Mouse (Mus musculus) forebrain, postnatal 0 days (tissue): ENCODE results near the gene Myh9. TPM values are rescaled to one million over a fixed set of nuclear protein-coding genes. Genes with fewer than 3 reads are reported as not detected.

Source experiments
- ATAC-seq: fragments of 200-750 bp; cut with Nextera tagmentation; 2 replicates; pipeline ENCODE4 v1.8.0; 2017; ENCODE audit warnings: mild to moderate bottlenecking, moderate library complexity
- DNase-seq: peaks from one replicate; pipeline ENCODE4 v3.0.0-alpha.2; 2015
- H3K27ac ChIP-seq: fragments of 300-500 bp; sonication (generic); 2 replicates; pipeline ENCODE4 v1.5.1; 2014; ENCODE audit warnings: low read depth, mild to moderate bottlenecking, antibody characterized with exemption, low read length, moderate library complexity, mixed read lengths
- H3K27me3 ChIP-seq: fragments of 300-500 bp; sonication (generic); 2 replicates; pipeline ENCODE4 v1.6.1; 2014; ENCODE audit warnings: mild to moderate bottlenecking, low read length, mixed read lengths; ENCODE audit not compliant: insufficient read depth
- H3K36me3 ChIP-seq: fragments of 300-500 bp; sonication (generic); 2 replicates; pipeline ENCODE4 v1.6.1; 2014; ENCODE audit warnings: mild to moderate bottlenecking, moderate library complexity; ENCODE audit not compliant: insufficient read depth
- H3K4me1 ChIP-seq: fragments of 300-500 bp; sonication (generic); 2 replicates; pipeline ENCODE4 v1.6.1; 2014; ENCODE audit warnings: antibody characterized with exemption; ENCODE audit not compliant: insufficient read depth
- H3K4me2 ChIP-seq: fragments of 300-500 bp; sonication (generic); 2 replicates; pipeline ENCODE4 v1.6.1; 2014; ENCODE audit warnings: low read depth, mild to moderate bottlenecking, moderate library complexity
- H3K4me3 ChIP-seq: fragments of 300-500 bp; sonication (generic); 2 replicates; pipeline ENCODE4 v1.5.1; 2014; ENCODE audit warnings: low read depth, low read length, mixed read lengths
- H3K9ac ChIP-seq: fragments of 300-500 bp; sonication (generic); 2 replicates; pipeline ENCODE4 v1.6.1; 2014; ENCODE audit warnings: mild to moderate bottlenecking
- H3K9me3 ChIP-seq: fragments of 300-500 bp; sonication (generic); 2 replicates; pipeline ENCODE4 v1.6.1; 2016; ENCODE audit warnings: low read length
- CTCF ChIP-seq: sonication (generic); IDR thresholded peaks from 2 replicates; pipeline ENCODE4 v1.5.1; 2016; ENCODE audit warnings: antibody characterized with exemption, control low read depth, low read depth
- WGBS: fragments of 180-500 bp; shearing (Covaris S2); extraction: QIAGEN DNeasy Blood & Tissue Kit; methylation state at CpG from one replicate; pipeline ENCODE4 v1.1.7; 2014; 5-methylcytosine and 5-hydroxymethylcytosine counted together
- polyA plus RNA-seq: library from polyadenylated mRNA; unstranded; fragments of >200 nt; fragmentation: Nextera tagmentation; extraction: Ambion mirVana; gene quantifications from 2 replicates; pipeline ENCODE4 v1.2.1, GENCODE M21; 2015
- total RNA-seq: library from RNA; depleted of rRNA; stranded (reverse); fragments of >200 nt; gene quantifications from 2 replicates; pipeline ENCODE4 v1.2.3, GENCODE M21; 2014

Gene Myh9
- total and polyA plus RNA-seq, 2 experiments from 2014 or later, result 7.2 to 35.2 TPM

GRCm38 (mm10) chr15:77831138-77831579 lies 10.8 kb downstream of the Myh9 start:
- Histone ChIP-seq H3K27me3 (no peaks in the 10 kb centered on the region), H3K4me3 (no peak overlapping the region), H3K4me2 (no peak overlapping the region), H3K36me3 (no peaks in the 10 kb centered on the region), H3K9me3 (no peaks in the 10 kb centered on the region), H3K27ac (no peak overlapping the region), H3K9ac (no peak overlapping the region), H3K4me1 (no peaks in the 10 kb centered on the region; the same call in 1 of the 2 replicates)
- WGBS, result 84% methylated on average over 2 of the region's 2 CpGs
- no peak for TF ChIP-seq CTCF
- ATAC-seq (no peak), DNase-seq (no peak)

GRCm38 (mm10) chr15:77830481-77831137 lies 11.4 kb downstream of the Myh9 start:
- H3K9ac ChIP-seq, result no peak overlapping the region
- TF ChIP-seq CTCF, result no peak
- no peak for ATAC-seq
- H3K9me3 ChIP-seq, result no peaks in the 10 kb centered on the region
- H3K4me3 ChIP-seq, result no peak overlapping the region
- H3K4me1 ChIP-seq, result no peaks in the 10 kb centered on the region
- DNase-seq, result no peak
- H3K4me2 ChIP-seq, result no peak overlapping the region
- no peaks in the 10 kb centered on the region for H3K27me3 ChIP-seq
- 92% methylated on average over 5 of the region's 5 CpGs for WGBS
- no peaks in the 10 kb centered on the region for H3K36me3 ChIP-seq
- H3K27ac ChIP-seq, result no peak overlapping the region

DNA sequence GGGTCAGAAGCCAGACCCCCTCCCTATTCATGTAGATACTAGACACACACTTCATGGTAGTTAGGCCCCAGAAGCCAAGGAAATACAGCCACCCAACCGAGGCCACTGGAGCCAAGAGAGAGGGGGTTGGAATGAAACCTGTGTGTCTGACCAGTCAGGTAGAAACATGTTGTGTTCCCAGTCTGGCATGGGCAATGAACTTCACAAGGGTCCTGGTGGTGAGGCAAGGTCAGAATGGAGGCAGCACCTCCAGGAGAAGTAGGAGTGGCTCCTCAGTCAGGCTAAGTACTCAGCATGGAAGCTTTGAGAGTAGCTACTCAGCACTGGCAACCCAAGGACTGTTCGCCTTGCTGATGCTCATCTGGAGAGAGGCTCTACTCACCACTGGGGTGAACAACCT lies 12.4 kb downstream of the Myh9 start:
- TF ChIP-seq CTCF, result no peak
- Histone ChIP-seq H3K36me3 (no peaks in the 10 kb centered on the region), H3K9me3 (no peaks in the 10 kb centered on the region), H3K4me2 (no peak overlapping the region), H3K27me3 (no peaks in the 10 kb centered on the region), H3K9ac (no peak overlapping the region), H3K27ac (no peak overlapping the region), H3K4me3 (no peak overlapping the region), H3K4me1 (no peaks in the 10 kb centered on the region)
- WGBS, result 77% methylated on average over 2 of the region's 2 CpGs
- DNase-seq (no peak), ATAC-seq (no peak)

DNA sequence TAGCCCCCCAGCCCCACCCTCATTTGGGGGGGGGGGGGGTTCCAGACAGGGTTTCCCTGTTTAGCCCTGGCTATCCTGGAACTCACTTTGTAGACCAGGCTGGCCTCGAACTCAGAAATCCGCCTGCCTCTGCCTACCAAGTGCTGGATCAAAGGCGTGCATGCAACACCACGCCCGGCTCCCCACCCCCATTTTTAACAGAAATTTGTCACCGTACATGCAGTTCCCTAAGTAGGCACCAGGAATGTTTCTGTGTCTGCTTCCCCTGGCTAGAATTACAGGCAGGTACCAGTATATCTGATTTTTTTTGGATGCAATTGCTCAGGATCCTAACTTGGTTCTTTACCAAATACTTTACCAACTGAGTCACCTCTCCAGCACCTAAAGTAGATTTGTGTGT lies 13.1 kb downstream of the Myh9 start:
- no peak for ATAC-seq
- no peak overlapping the region for H3K9ac ChIP-seq
- DNase-seq, result no peak
- H3K9me3 ChIP-seq, result no peaks in the 10 kb centered on the region
- no peaks in the 10 kb centered on the region for H3K4me1 ChIP-seq
- no peak for TF ChIP-seq CTCF
- H3K27me3 ChIP-seq, result no peaks in the 10 kb centered on the region
- H3K4me2 ChIP-seq, result no peak overlapping the region
- no peak overlapping the region for H3K4me3 ChIP-seq
- WGBS, result 95% methylated on average over 6 of the region's 6 CpGs
- H3K27ac ChIP-seq, result no peak overlapping the region
- no peaks in the 10 kb centered on the region for H3K36me3 ChIP-seq

DNA sequence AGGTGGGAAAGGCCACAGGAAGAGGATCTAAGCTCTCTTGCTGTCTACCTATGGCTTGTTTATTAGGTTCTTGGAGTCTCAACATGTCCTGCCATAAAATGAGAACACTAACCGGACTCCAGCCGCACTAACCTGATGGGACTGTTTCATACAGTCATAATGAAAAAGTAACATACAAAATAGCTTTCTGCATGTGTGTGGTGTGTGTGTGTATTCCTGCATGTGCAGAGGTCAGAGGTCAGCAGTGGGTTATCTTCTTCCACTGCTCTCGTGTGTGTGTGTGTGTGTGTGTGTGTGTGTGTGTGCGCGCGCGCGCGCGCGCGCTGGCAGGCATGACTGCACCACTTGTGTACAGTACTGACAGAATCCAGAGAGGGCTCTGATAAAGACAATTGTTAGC lies 13.7 kb downstream of the Myh9 start:
- Histone ChIP-seq H3K4me1 (no peaks in the 10 kb centered on the region), H3K27ac (no peak overlapping the region), H3K4me2 (no peak overlapping the region), H3K4me3 (no peak overlapping the region), H3K9ac (no peak overlapping the region), H3K9me3 (no peaks in the 10 kb centered on the region), H3K27me3 (no peaks in the 10 kb centered on the region), H3K36me3 (no peaks in the 10 kb centered on the region)
- ATAC-seq (no peak), DNase-seq (no peak)
- WGBS, result 93% methylated on average over 12 of the region's 12 CpGs
- no peak for TF ChIP-seq CTCF

DNA sequence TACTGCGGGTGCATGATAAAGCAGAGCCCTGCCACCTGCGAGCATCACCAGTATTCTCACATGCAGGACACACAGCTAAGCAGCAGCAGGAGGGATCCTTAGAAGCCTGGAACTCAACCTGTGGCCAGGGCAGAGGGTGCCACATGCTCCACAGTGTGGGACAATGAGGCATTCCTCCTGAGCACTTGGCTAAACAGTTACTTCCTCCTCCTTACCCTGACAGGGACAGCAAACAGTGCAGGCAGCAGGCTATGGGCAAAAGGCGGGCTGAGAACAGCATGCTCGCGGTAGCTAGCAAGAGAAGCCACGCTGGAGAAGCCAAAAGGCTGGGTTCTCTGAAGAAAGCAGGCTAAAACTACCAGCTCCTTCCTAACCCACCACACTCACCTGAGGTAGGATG lies 14.2 kb downstream of the Myh9 start:
- H3K27ac ChIP-seq, result no peak overlapping the region
- no peaks in the 10 kb centered on the region for H3K27me3 ChIP-seq

DNA sequence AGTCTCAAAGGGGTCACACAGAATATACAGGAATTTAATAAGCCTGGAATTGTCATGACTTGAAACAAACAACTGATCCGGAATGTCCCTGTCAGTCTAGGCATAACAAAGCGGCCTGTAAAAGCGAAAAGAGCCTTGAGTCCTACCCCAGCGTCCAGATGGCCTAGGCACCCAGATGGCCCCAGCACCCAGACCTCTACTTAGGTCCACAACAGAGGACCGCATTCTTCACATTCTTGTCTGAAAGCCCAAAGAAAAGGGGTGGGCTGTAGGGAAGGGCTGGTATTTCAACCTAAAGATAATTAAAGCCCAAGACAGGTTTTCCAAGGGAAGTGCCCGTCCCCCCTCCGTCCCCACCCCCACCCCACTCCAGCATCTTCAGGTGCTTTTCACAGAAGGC lies 14.6 kb downstream of the Myh9 start:
- H3K36me3 ChIP-seq, result no peaks in the 10 kb centered on the region
- ATAC-seq, result no peak
- no peaks in the 10 kb centered on the region for H3K27me3 ChIP-seq
- no peak for TF ChIP-seq CTCF
- no peak overlapping the region for H3K9ac ChIP-seq
- no peak overlapping the region for H3K27ac ChIP-seq
- WGBS, result 20% methylated on average over 7 of the region's 7 CpGs
- H3K4me2 ChIP-seq, result no peak overlapping the region
- no peaks in the 10 kb centered on the region for H3K4me1 ChIP-seq
- H3K9me3 ChIP-seq, result no peaks in the 10 kb centered on the region
- H3K4me3 ChIP-seq, result no peak overlapping the region
- DNase-seq, result no peak

More for the DNA sequence above, 14.2 kb downstream of the Myh9 start:
- no peak for DNase-seq
- H3K4me1 ChIP-seq, result no peaks in the 10 kb centered on the region
- 15% methylated on average over 6 of the region's 6 CpGs for WGBS
- no peaks in the 10 kb centered on the region for H3K9me3 ChIP-seq
- no peak overlapping the region for H3K9ac ChIP-seq
- H3K4me2 ChIP-seq, result no peak overlapping the region
- no peaks in the 10 kb centered on the region for H3K36me3 ChIP-seq
- TF ChIP-seq CTCF, result no peak
- no peak overlapping the region for H3K4me3 ChIP-seq
- no peak for ATAC-seq
